Comparison of ENCODE assay signal across 31 mouse cellular contexts in genomic region chr14:45843829-45844228, GRCm38 (mm10).
DNase-seq lines count a peak whose midpoint lies in the region; ATAC-seq and TF ChIP-seq lines count a peak whose summit lies in the region.
"Had no signal": no experiment of that assay in that cellular context is flagged by ENCODE, and none has a peak within 500 bp of the region (broad histone marks: within the 10 kb centered on the region; RNA-seq: fewer than 3 reads in every experiment).

No protein-coding gene starts in this region.

- WGBS in intestine, embryonic 15.5 days: 69% methylated on average over 1 of the region's 1 CpGs
- 88% methylated on average over 1 of the region's 1 CpGs for WGBS in intestine, postnatal 0 days
- 81% methylated on average over 1 of the region's 1 CpGs for WGBS in stomach, embryonic 14.5 days

- no peak for TF ChIP-seq CTCF in intestine, postnatal 0 days (IDR thresholded peaks at IDR 0.05; ENCODE audit: low read depth)

- H3K4me1 ChIP-seq in intestine, embryonic 15.5 days (replicated peaks): no peaks in the 10 kb centered on the region
- H3K4me1 ChIP-seq in intestine, postnatal 0 days (replicated peaks; ENCODE audit: control insufficient read depth, insufficient read depth, low read length): no peaks in the 10 kb centered on the region
- H3K4me1 ChIP-seq in stomach, embryonic 14.5 days (ENCODE audit: control insufficient read depth, insufficient read depth, low read length): no peaks in the 10 kb centered on the region
- H3K4me1 ChIP-seq: forebrain, embryonic 12.5 days; hindbrain, embryonic 12.5 days; liver, embryonic 13.5 days; megakaryocyte, embryonic 14.5 days; midbrain, embryonic 12.5 days; neural tube, embryonic 13.5 days had no signal

- peak; percentile 4 for DNase-seq in right cerebral cortex, adult 18-20 months
- no peak for DNase-seq in right cerebral cortex, postnatal 10 days (ENCODE audit: low spot score in 2 of 2)
- DNase-seq in testis, postnatal 14 days (ENCODE audit: low spot score): no peak
- no peak for DNase-seq in heart, adult 11 months
- DNase-seq: adrenal gland, postnatal 14 days; cerebellum, adult 18-20 months; forebrain, postnatal 0 days; gastrocnemius, postnatal 14 days; heart, adult 18-20 months; heart, postnatal 36 days; kidney, adult 11 months; kidney, postnatal 14 days; liver, embryonic 13.5 days; lung, adult 18-20 months; lung, postnatal 4 days; spleen, adult 18-20 months; thymus, adult 18-20 months; thymus, postnatal 36 days had no signal

- H3K4me2 ChIP-seq in intestine, embryonic 15.5 days (replicated peaks): no peak overlapping the region
- H3K4me2 ChIP-seq in intestine, postnatal 0 days (replicated peaks; ENCODE audit: low read depth): no peak overlapping the region
- no peak overlapping the region for H3K4me2 ChIP-seq in stomach, embryonic 14.5 days (replicated peaks; ENCODE audit: low read depth, low read length)
- H3K4me2 ChIP-seq: forebrain, embryonic 12.5 days; heart, embryonic 11.5 days; hindbrain, embryonic 12.5 days; liver, embryonic 13.5 days; midbrain, embryonic 12.5 days; neural tube, embryonic 13.5 days had no signal

- H3K9me3 ChIP-seq in intestine, embryonic 15.5 days: no peaks in the 10 kb centered on the region
- no peaks in the 10 kb centered on the region for H3K9me3 ChIP-seq in intestine, postnatal 0 days (ENCODE audit: control insufficient read depth)
- no peaks in the 10 kb centered on the region for H3K9me3 ChIP-seq in stomach, embryonic 14.5 days (ENCODE audit: control insufficient read depth, low read depth, low read length)
- H3K9me3 ChIP-seq: forebrain, embryonic 12.5 days; hindbrain, embryonic 12.5 days; liver, embryonic 13.5 days; midbrain, embryonic 12.5 days; neural tube, embryonic 13.5 days had no signal

- H3K27me3 ChIP-seq in intestine, embryonic 15.5 days (replicated peaks): no peaks in the 10 kb centered on the region
- no peaks in the 10 kb centered on the region for H3K27me3 ChIP-seq in intestine, postnatal 0 days (replicated peaks; ENCODE audit: control insufficient read depth, insufficient read depth, low read length)
- no peaks in the 10 kb centered on the region for H3K27me3 ChIP-seq in stomach, embryonic 14.5 days (ENCODE audit: control insufficient read depth, insufficient read depth, low read length)
- H3K27me3 ChIP-seq: forebrain, embryonic 12.5 days; hindbrain, embryonic 12.5 days; liver, embryonic 13.5 days; megakaryocyte, embryonic 14.5 days; midbrain, embryonic 12.5 days; neural tube, embryonic 13.5 days; Patski had no signal

- H3K9ac ChIP-seq in intestine, embryonic 15.5 days: no peak overlapping the region
- no peak overlapping the region for H3K9ac ChIP-seq in intestine, postnatal 0 days (ENCODE audit: low read depth, low read length)
- no peak overlapping the region for H3K9ac ChIP-seq in stomach, embryonic 14.5 days (replicated peaks; ENCODE audit: low read depth, low read length)
- H3K9ac ChIP-seq: forebrain, embryonic 12.5 days; forebrain, postnatal 0 days; hindbrain, embryonic 12.5 days; liver, embryonic 13.5 days; midbrain, embryonic 12.5 days; neural tube, embryonic 13.5 days had no signal

- no peak overlapping the region for H3K4me3 ChIP-seq in intestine, embryonic 15.5 days (replicated peaks)
- no peak overlapping the region for H3K4me3 ChIP-seq in intestine, postnatal 0 days (ENCODE audit: low read depth, low read length)
- no peak overlapping the region for H3K4me3 ChIP-seq in stomach, embryonic 14.5 days (ENCODE audit: low read depth, low read length)
- H3K4me3 ChIP-seq: erythroblast, embryonic 14.5 days; forebrain, embryonic 12.5 days; hindbrain, embryonic 12.5 days; liver, embryonic 13.5 days; megakaryocyte, embryonic 14.5 days; midbrain, embryonic 12.5 days; neural tube, embryonic 13.5 days had no signal

- 0 out of 2 replicates have a peak overlapping the region, but pooled peaks have one; percentile 11 for H3K27ac ChIP-seq in intestine, embryonic 15.5 days
- no peak overlapping the region for H3K27ac ChIP-seq in intestine, postnatal 0 days (ENCODE audit: low read depth, low read length)
- peak overlapping the region; percentile 58; the same call in 1 of the 2 replicates for H3K27ac ChIP-seq in stomach, embryonic 14.5 days (ENCODE audit: low read length)
- H3K27ac ChIP-seq: forebrain, embryonic 12.5 days; hindbrain, embryonic 12.5 days; hindbrain, postnatal 0 days; liver, embryonic 13.5 days; midbrain, embryonic 12.5 days; neural tube, embryonic 13.5 days had no signal

- ATAC-seq in intestine, embryonic 15.5 days: no peak
- ATAC-seq in intestine, postnatal 0 days: no peak
- no peak for ATAC-seq in stomach, embryonic 14.5 days (ENCODE audit: insufficient number of reproducible peaks, insufficient read depth, low FRiP score, low read depth)
- ATAC-seq: forebrain, postnatal 0 days; hindbrain, postnatal 0 days; lung, postnatal 0 days; Patski had no signal

- H3K36me3 ChIP-seq in intestine, embryonic 15.5 days: no peaks in the 10 kb centered on the region
- no peaks in the 10 kb centered on the region for H3K36me3 ChIP-seq in intestine, postnatal 0 days (ENCODE audit: control insufficient read depth, insufficient read depth)
- H3K36me3 ChIP-seq in stomach, embryonic 14.5 days (ENCODE audit: control insufficient read depth, insufficient read depth, low read length): no peaks in the 10 kb centered on the region
- H3K36me3 ChIP-seq: forebrain, embryonic 12.5 days; hindbrain, embryonic 12.5 days; liver, embryonic 13.5 days; midbrain, embryonic 12.5 days; neural tube, embryonic 13.5 days had no signal
